Mouse (Mus musculus): Measurements from ENCODE around the gene Plscr5. TPM values are rescaled to one million over a fixed set of nuclear protein-coding genes. Genes with fewer than 3 reads are reported as not detected.

The Plscr5 gene
- polyA plus RNA-seq, 1 experiment from 2014 or later: not detected

GRCm38 (mm10) chr9:92226127-92226655 lies 33.5 kb downstream of the Plscr5 start:
- H3K27me3 ChIP-seq (ENCODE audit: insufficient read depth, low read length): no peaks in the 10 kb centered on the region
- no peak for TF ChIP-seq CTCF (IDR thresholded peaks at IDR 0.05; ENCODE audit: low read depth)
- DNase-seq (ENCODE audit: low spot score) (no peak), ATAC-seq (replicated peaks; ENCODE audit: low FRiP score, low read depth) (no peak)
- H3K36me3 ChIP-seq (ENCODE audit: insufficient read depth, low read length): no peaks in the 10 kb centered on the region
- no peak overlapping the region for H3K27ac ChIP-seq
- H3K4me1 ChIP-seq (replicated peaks; ENCODE audit: insufficient read depth, low read length): no peaks in the 10 kb centered on the region
- H3K4me2 ChIP-seq (ENCODE audit: low read length): no peak overlapping the region
- 74% methylated on average over 3 of the region's 3 CpGs for WGBS
- H3K4me3 ChIP-seq (replicated peaks; ENCODE audit: low read depth, low read length): no peak overlapping the region
- no peak overlapping the region for H3K9ac ChIP-seq (ENCODE audit: low read depth, low read length)
- no peaks in the 10 kb centered on the region for H3K9me3 ChIP-seq (replicated peaks; ENCODE audit: low read length)

- no peak overlapping the region for H3K9ac ChIP-seq (ENCODE audit: low read depth, low read length)
- ATAC-seq (replicated peaks; ENCODE audit: low FRiP score, low read depth) (no peak), DNase-seq (ENCODE audit: low spot score) (no peak)
- no peaks in the 10 kb centered on the region for H3K27me3 ChIP-seq (ENCODE audit: insufficient read depth, low read length)
- no peaks in the 10 kb centered on the region for H3K4me1 ChIP-seq (replicated peaks; ENCODE audit: insufficient read depth, low read length)
- H3K36me3 ChIP-seq (ENCODE audit: insufficient read depth, low read length): no peaks in the 10 kb centered on the region
- H3K9me3 ChIP-seq (replicated peaks; ENCODE audit: low read length): no peaks in the 10 kb centered on the region
- no peak for TF ChIP-seq CTCF (IDR thresholded peaks at IDR 0.05; ENCODE audit: low read depth)
- H3K4me3 ChIP-seq (replicated peaks; ENCODE audit: low read depth, low read length): no peak overlapping the region
- WGBS: 87% methylated on average over 3 of the region's 3 CpGs
- no peak overlapping the region for H3K27ac ChIP-seq
- no peak overlapping the region for H3K4me2 ChIP-seq (ENCODE audit: low read length)
Observed at GRCm38 (mm10) chr9:92226795-92227194, 34.1 kb downstream of the Plscr5 start.

GRCm38 (mm10) chr9:92228867-92229832 lies 36.4 kb downstream of the Plscr5 start:
- no peaks in the 10 kb centered on the region for H3K36me3 ChIP-seq (ENCODE audit: insufficient read depth, low read length)
- H3K4me3 ChIP-seq (replicated peaks; ENCODE audit: low read depth, low read length): no peak overlapping the region
- DNase-seq (ENCODE audit: low spot score) (no peak), ATAC-seq (replicated peaks; ENCODE audit: low FRiP score, low read depth) (no peak)
- no peaks in the 10 kb centered on the region for H3K9me3 ChIP-seq (replicated peaks; ENCODE audit: low read length)
- 65% methylated on average over 16 of the region's 16 CpGs for WGBS
- H3K4me1 ChIP-seq (replicated peaks; ENCODE audit: insufficient read depth, low read length): no peaks in the 10 kb centered on the region
- no peak overlapping the region for H3K27ac ChIP-seq
- H3K27me3 ChIP-seq (ENCODE audit: insufficient read depth, low read length): no peaks in the 10 kb centered on the region
- H3K9ac ChIP-seq (ENCODE audit: low read depth, low read length): no peak overlapping the region
- H3K4me2 ChIP-seq (ENCODE audit: low read length): no peak overlapping the region
- TF ChIP-seq CTCF (IDR thresholded peaks at IDR 0.05; ENCODE audit: low read depth): no peak

GRCm38 (mm10) chr9:92229833-92230205 lies 37.1 kb downstream of the Plscr5 start:
- ATAC-seq (replicated peaks; ENCODE audit: low FRiP score, low read depth) (no peak), DNase-seq (ENCODE audit: low spot score) (peak; percentile 49)
- Histone ChIP-seq H3K4me1 (replicated peaks; ENCODE audit: insufficient read depth, low read length) (no peaks in the 10 kb centered on the region), H3K9me3 (replicated peaks; ENCODE audit: low read length) (no peaks in the 10 kb centered on the region), H3K4me2 (ENCODE audit: low read length) (no peak overlapping the region), H3K27me3 (ENCODE audit: insufficient read depth, low read length) (no peaks in the 10 kb centered on the region), H3K9ac (ENCODE audit: low read depth, low read length) (no peak overlapping the region), H3K27ac (no peak overlapping the region), H3K4me3 (replicated peaks; ENCODE audit: low read depth, low read length) (no peak overlapping the region), H3K36me3 (ENCODE audit: insufficient read depth, low read length) (no peaks in the 10 kb centered on the region)
- WGBS: 27% methylated on average over 2 of the region's 2 CpGs
- TF ChIP-seq CTCF (IDR thresholded peaks at IDR 0.05; ENCODE audit: low read depth): no peak

GRCm38 (mm10) chr9:92234901-92235458 lies 42.2 kb downstream of the Plscr5 start:
- no peak for TF ChIP-seq CTCF (IDR thresholded peaks at IDR 0.05; ENCODE audit: low read depth)
- WGBS: 84% methylated on average over 11 of the region's 11 CpGs
- no peak for ATAC-seq (replicated peaks; ENCODE audit: low FRiP score, low read depth)

GRCm38 (mm10) chr9:92248773-92249446 lies 56.2 kb downstream of the Plscr5 start:
- Histone ChIP-seq H3K9me3 (replicated peaks; ENCODE audit: low read length) (no peaks in the 10 kb centered on the region), H3K27ac (0 out of 2 replicates have a peak overlapping the region, but pooled peaks have one; percentile 96), H3K4me2 (ENCODE audit: low read length) (peak overlapping the region; percentile 70), H3K9ac (ENCODE audit: low read depth, low read length) (no peak overlapping the region), H3K4me1 (replicated peaks; ENCODE audit: insufficient read depth, low read length) (no peaks in the 10 kb centered on the region), H3K36me3 (ENCODE audit: insufficient read depth, low read length) (no peaks in the 10 kb centered on the region), H3K27me3 (ENCODE audit: insufficient read depth, low read length) (no peaks in the 10 kb centered on the region), H3K4me3 (replicated peaks; ENCODE audit: low read depth, low read length) (peak overlapping the region; percentile 50; the same call in 1 of the 2 replicates)
- TF ChIP-seq CTCF (IDR thresholded peaks at IDR 0.05; ENCODE audit: low read depth): no peak
- no peak for DNase-seq (ENCODE audit: low spot score)
- WGBS: 79% methylated on average over 7 of the region's 7 CpGs
- no peak for ATAC-seq (replicated peaks; ENCODE audit: low FRiP score, low read depth)

More at GRCm38 (mm10) chr9:92234901-92235458, 42.2 kb downstream of the Plscr5 start:
- Histone ChIP-seq H3K27ac (no peak overlapping the region), H3K36me3 (ENCODE audit: insufficient read depth, low read length) (no peaks in the 10 kb centered on the region), H3K9me3 (replicated peaks; ENCODE audit: low read length) (no peaks in the 10 kb centered on the region), H3K27me3 (ENCODE audit: insufficient read depth, low read length) (no peaks in the 10 kb centered on the region), H3K4me1 (replicated peaks; ENCODE audit: insufficient read depth, low read length) (no peaks in the 10 kb centered on the region), H3K4me2 (ENCODE audit: low read length) (no peak overlapping the region), H3K4me3 (replicated peaks; ENCODE audit: low read depth, low read length) (no peak overlapping the region), H3K9ac (ENCODE audit: low read depth, low read length) (no peak overlapping the region)
- no peak for DNase-seq (ENCODE audit: low spot score)
